Mouse (Mus musculus) embryonic facial prominence, embryonic 12.5 days (tissue): ENCODE results near the gene Mafg. TPM values are rescaled to one million over a fixed set of nuclear protein-coding genes. Genes with fewer than 3 reads are reported as not detected.

Source experiments
- ATAC-seq: fragments of 200-750 bp; cut with Nextera tagmentation; 2 replicates; pipeline ENCODE4 v1.8.0; 2017; ENCODE audit not compliant: insufficient number of reproducible peaks, insufficient read depth, low FRiP score, low TSS enrichment
- H3K27ac ChIP-seq: fragments of 300-500 bp; sonication (generic); 2 replicates; pipeline ENCODE4 v1.5.1; 2016; ENCODE audit warnings: mild to moderate bottlenecking
- H3K27me3 ChIP-seq: fragments of 300-500 bp; sonication (generic); 2 replicates; pipeline ENCODE4 v1.6.1; 2016; ENCODE audit warnings: mild to moderate bottlenecking, moderate library complexity
- H3K36me3 ChIP-seq: fragments of 300-500 bp; sonication (generic); 2 replicates; pipeline ENCODE4 v1.6.1; 2016; ENCODE audit warnings: mild to moderate bottlenecking
- H3K4me1 ChIP-seq: fragments of 300-500 bp; sonication (generic); 2 replicates; pipeline ENCODE4 v1.6.1; 2016
- H3K4me2 ChIP-seq: fragments of 300-500 bp; sonication (generic); replicated peaks from 2 replicates; pipeline ENCODE4 v1.6.1; 2016; ENCODE audit warnings: mild to moderate bottlenecking, moderate library complexity
- H3K4me3 ChIP-seq: fragments of 300-500 bp; sonication (generic); 2 replicates; pipeline ENCODE4 v1.5.1; 2016; ENCODE audit warnings: mild to moderate bottlenecking
- H3K9ac ChIP-seq: fragments of 300-500 bp; sonication (generic); 2 replicates; pipeline ENCODE4 v1.6.1; 2016; ENCODE audit warnings: mild to moderate bottlenecking, moderate library complexity
- H3K9me3 ChIP-seq: fragments of 300-500 bp; sonication (generic); 2 replicates; pipeline ENCODE4 v1.6.1; 2016; ENCODE audit warnings: mild to moderate bottlenecking, moderate library complexity
- WGBS: fragments of 180-500 bp; shearing (Covaris S2); methylation state at CpG from one replicate; pipeline ENCODE4 v1.1.7; 2016; 5-methylcytosine and 5-hydroxymethylcytosine counted together
- polyA plus RNA-seq: library from polyadenylated mRNA; unstranded; fragments of >200 nt; fragmentation: Nextera tagmentation; extraction: Ambion mirVana; gene quantifications from 2 replicates; pipeline ENCODE4 v1.2.1, GENCODE M21; 2016

The Mafg gene
- polyA plus RNA-seq, 1 experiment from 2014 or later: 33.6 TPM

DNA sequence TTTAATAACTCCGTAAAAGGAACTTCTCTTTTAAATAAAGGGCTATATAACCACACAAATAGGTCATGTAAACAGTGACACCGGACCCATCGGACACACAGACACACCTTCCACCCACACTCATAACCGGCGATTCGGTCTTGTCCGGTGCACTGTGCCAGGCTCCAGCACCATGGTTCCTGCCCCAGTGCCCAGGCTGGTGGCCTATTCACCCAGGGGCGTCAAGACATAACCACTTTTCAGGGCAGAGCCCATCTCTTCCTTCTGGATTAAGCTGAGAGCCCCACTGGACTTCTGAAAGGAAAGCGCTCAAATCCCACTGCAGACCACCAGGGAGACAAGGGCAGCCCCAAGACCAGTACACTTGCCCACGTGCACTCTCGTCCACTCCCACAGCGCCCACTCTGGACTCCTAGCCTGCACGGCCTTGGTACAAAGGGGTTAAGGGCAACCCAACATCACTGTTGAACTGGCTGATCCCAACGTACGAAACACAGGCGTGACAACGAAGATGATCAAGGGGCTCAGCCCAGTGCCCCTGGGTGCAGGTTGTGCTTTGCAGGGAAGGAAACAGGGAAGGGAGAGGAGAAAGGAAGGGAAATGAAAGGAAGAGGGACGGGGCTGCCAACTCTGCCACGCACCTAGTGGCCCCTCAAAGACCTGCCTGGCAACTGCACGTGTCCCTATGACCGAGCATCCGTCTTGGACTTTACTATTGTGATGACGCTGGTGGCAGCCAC lies 4.6 kb downstream of the Mafg start:
- no peak for ATAC-seq
- no peak overlapping the region for H3K9ac ChIP-seq
- H3K4me3 ChIP-seq: no peak overlapping the region
- no peaks in the 10 kb centered on the region for H3K9me3 ChIP-seq
- no peak overlapping the region for H3K4me2 ChIP-seq
- no peaks in the 10 kb centered on the region for H3K27me3 ChIP-seq
- H3K36me3 ChIP-seq: peaks cover 24% of the 10 kb centered on the region
- 95% methylated on average over 23 of the region's 23 CpGs for WGBS
- H3K27ac ChIP-seq: no peak overlapping the region
- peaks cover 40% of the 10 kb centered on the region for H3K4me1 ChIP-seq

DNA sequence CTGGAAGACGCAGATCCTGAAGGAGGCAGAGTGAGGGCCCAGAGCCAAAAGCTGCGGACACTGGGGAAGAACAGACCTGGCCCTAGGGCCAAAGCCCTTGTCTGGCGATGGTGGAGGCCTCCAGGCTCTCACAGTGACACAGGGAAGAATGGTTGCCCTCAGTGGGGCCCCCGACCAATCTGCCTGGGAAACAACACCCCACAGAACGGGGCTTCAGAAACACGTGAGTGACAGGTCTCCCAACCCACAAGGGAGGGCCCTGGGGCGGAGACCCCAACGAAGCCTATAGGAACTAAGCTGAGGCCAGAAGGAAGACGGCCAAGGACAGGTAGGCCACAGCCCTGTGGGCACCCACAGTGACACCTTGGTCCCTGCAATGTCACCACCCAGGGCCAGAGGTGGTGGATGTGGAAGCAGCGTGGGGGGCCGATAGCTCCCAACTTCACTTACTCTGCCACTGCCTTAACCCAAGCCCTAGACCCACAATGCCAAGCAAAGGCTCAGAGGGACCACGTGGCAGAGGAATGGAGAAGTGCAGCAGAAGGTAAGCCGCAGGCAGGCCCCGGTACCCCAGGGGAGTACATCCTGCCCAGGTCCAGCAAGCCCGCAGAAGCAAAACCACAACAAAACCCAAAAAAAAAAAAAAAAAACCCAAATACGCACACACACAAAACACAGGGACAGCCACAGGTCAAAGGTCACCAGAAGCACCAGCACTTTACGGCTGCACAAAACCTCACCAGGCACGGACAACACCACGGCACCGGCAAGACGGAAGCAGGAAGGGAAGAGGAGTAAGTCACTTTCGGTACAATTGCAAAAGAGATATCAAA lies 5.7 kb downstream of the Mafg start:
- H3K9ac ChIP-seq: no peak overlapping the region
- H3K27me3 ChIP-seq: no peaks in the 10 kb centered on the region
- H3K9me3 ChIP-seq: no peaks in the 10 kb centered on the region
- H3K27ac ChIP-seq: no peak overlapping the region
- H3K4me2 ChIP-seq: no peak overlapping the region
- WGBS: 82% methylated on average over 22 of the region's 22 CpGs
- no peak for ATAC-seq
- peaks cover 42% of the 10 kb centered on the region for H3K4me1 ChIP-seq
- H3K4me3 ChIP-seq: no peak overlapping the region
- peaks cover 32% of the 10 kb centered on the region for H3K36me3 ChIP-seq

- no peak for ATAC-seq
- 90% methylated on average over 11 of the region's 11 CpGs for WGBS
- Histone ChIP-seq H3K4me3 (no peak overlapping the region), H3K36me3 (peaks cover 40% of the 10 kb centered on the region), H3K27ac (no peak overlapping the region), H3K9ac (no peak overlapping the region), H3K4me1 (peaks cover 36% of the 10 kb centered on the region), H3K4me2 (no peak overlapping the region), H3K9me3 (no peaks in the 10 kb centered on the region), H3K27me3 (no peaks in the 10 kb centered on the region)
Measured at GRCm38 (mm10) chr11:120626785-120627467, 6.5 kb downstream of the Mafg start.

- no peak for ATAC-seq
- Histone ChIP-seq H3K27me3 (no peaks in the 10 kb centered on the region), H3K36me3 (peaks cover 53% of the 10 kb centered on the region)
Measured at GRCm38 (mm10) chr11:120625152-120625775, 8.1 kb downstream of the Mafg start, which contains the start of gene Sirt7. Gene Sirt7 (minus strand): TSS chr11:120625240.

DNA sequence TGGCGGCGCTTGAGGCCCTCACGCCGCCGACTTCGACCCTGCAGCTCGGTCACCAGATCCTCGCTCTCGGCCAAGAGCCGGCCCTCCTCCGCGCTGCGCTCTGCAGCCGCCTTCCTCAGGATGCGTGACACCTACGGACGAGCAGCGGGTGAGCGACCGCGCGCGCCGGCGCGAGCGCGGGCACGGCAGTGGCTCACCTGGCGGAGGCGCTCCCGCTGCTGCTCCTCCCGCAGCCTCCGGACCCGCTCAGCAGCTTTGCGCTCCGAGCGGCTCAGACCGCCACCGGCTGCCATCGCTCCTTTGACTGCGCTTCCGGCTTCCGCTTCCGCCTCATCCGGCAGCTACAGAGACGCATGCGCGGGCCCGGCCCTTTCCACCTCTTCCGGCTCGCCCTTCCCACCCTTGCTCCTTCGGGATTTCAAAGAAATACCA lies 8.7 kb downstream of the Mafg start:
- ATAC-seq: 0 out of 2 replicates have a peak, but pooled peaks have one; percentile 59
- no peaks in the 10 kb centered on the region for H3K9me3 ChIP-seq
- H3K27me3 ChIP-seq: no peaks in the 10 kb centered on the region
- H3K9ac ChIP-seq: peak overlapping the region; percentile 76
- H3K4me1 ChIP-seq: peaks cover 14% of the 10 kb centered on the region
- H3K4me3 ChIP-seq: peak overlapping the region; percentile 91
- peak overlapping the region; percentile 99 for H3K4me2 ChIP-seq
- peak overlapping the region; percentile 63 for H3K27ac ChIP-seq
- peaks cover 58% of the 10 kb centered on the region for H3K36me3 ChIP-seq
- 0% methylated on average over 46 of the region's 53 CpGs for WGBS

More at GRCm38 (mm10) chr11:120625152-120625775, 8.1 kb downstream of the Mafg start, which contains the start of gene Sirt7:
- peak within 1 kb of the TSS; percentile 76 for H3K9ac ChIP-seq
- peak within 1 kb of the TSS; percentile 91 for H3K4me3 ChIP-seq
- peak within 1 kb of the TSS; percentile 63 for H3K27ac ChIP-seq
- no peaks in the 10 kb centered on the region for H3K9me3 ChIP-seq
- H3K4me2 ChIP-seq: peak within 1 kb of the TSS; percentile 99
- WGBS: 31% methylated on average over 5 of the region's 5 CpGs
- peaks cover 20% of the 10 kb centered on the region for H3K4me1 ChIP-seq

- WGBS: 13% methylated on average over 30 of the region's 30 CpGs
- peak overlapping the region; percentile 99 for H3K4me2 ChIP-seq
- H3K36me3 ChIP-seq: peaks cover 58% of the 10 kb centered on the region
- H3K4me1 ChIP-seq: peaks cover 13% of the 10 kb centered on the region
- H3K4me3 ChIP-seq: peak overlapping the region; percentile 91
- ATAC-seq: peak; percentile 41; the same call in 1 of the 2 replicates
- H3K9ac ChIP-seq: peak overlapping the region; percentile 76
- no peaks in the 10 kb centered on the region for H3K27me3 ChIP-seq
- H3K27ac ChIP-seq: peak overlapping the region; percentile 63
- no peaks in the 10 kb centered on the region for H3K9me3 ChIP-seq
Measured at GRCm38 (mm10) chr11:120623961-120624679, 9.3 kb downstream of the Mafg start.

- H3K9me3 ChIP-seq: no peaks in the 10 kb centered on the region
- peaks cover 13% of the 10 kb centered on the region for H3K4me1 ChIP-seq
- H3K27ac ChIP-seq: no peak overlapping the region
- H3K9ac ChIP-seq: no peak overlapping the region
- ATAC-seq: no peak
- H3K4me3 ChIP-seq: no peak overlapping the region
- H3K36me3 ChIP-seq: peaks cover 63% of the 10 kb centered on the region
- no peaks in the 10 kb centered on the region for H3K27me3 ChIP-seq
- H3K4me2 ChIP-seq: no peak overlapping the region
- 91% methylated on average over 6 of the region's 6 CpGs for WGBS
Measured at GRCm38 (mm10) chr11:120622805-120623204, 10.6 kb downstream of the Mafg start.

- Histone ChIP-seq H3K9me3 (no peaks in the 10 kb centered on the region), H3K4me3 (no peak overlapping the region), H3K9ac (no peak overlapping the region), H3K27me3 (no peaks in the 10 kb centered on the region), H3K27ac (no peak overlapping the region), H3K4me1 (peaks cover 19% of the 10 kb centered on the region), H3K36me3 (peaks cover 54% of the 10 kb centered on the region), H3K4me2 (no peak overlapping the region)
- no peak for ATAC-seq
- WGBS: 92% methylated on average over 14 of the region's 14 CpGs
Measured at GRCm38 (mm10) chr11:120620195-120620594, 13.2 kb downstream of the Mafg start.

GRCm38 (mm10) chr11:120618619-120619535 lies 14.5 kb downstream of the Mafg start:
- no peak overlapping the region for H3K9ac ChIP-seq
- 92% methylated on average over 25 of the region's 25 CpGs for WGBS
- H3K9me3 ChIP-seq: no peaks in the 10 kb centered on the region
- H3K27ac ChIP-seq: no peak overlapping the region
- H3K36me3 ChIP-seq: peaks cover 63% of the 10 kb centered on the region
- 0 out of 2 replicates have a peak overlapping the region, but pooled peaks have one; percentile 80 for H3K4me3 ChIP-seq
- peaks cover 14% of the 10 kb centered on the region for H3K4me1 ChIP-seq
- ATAC-seq: no peak
- H3K4me2 ChIP-seq: no peak overlapping the region
- H3K27me3 ChIP-seq: no peaks in the 10 kb centered on the region
